Mouse (Mus musculus): ENCODE data around the gene Prss57. TPM values are rescaled to one million over a fixed set of nuclear protein-coding genes. Genes with fewer than 3 reads are reported as not detected.

Gene Prss57
- polyA plus RNA-seq, 1 experiment from 2014 or later = 0.57 TPM

DNA sequence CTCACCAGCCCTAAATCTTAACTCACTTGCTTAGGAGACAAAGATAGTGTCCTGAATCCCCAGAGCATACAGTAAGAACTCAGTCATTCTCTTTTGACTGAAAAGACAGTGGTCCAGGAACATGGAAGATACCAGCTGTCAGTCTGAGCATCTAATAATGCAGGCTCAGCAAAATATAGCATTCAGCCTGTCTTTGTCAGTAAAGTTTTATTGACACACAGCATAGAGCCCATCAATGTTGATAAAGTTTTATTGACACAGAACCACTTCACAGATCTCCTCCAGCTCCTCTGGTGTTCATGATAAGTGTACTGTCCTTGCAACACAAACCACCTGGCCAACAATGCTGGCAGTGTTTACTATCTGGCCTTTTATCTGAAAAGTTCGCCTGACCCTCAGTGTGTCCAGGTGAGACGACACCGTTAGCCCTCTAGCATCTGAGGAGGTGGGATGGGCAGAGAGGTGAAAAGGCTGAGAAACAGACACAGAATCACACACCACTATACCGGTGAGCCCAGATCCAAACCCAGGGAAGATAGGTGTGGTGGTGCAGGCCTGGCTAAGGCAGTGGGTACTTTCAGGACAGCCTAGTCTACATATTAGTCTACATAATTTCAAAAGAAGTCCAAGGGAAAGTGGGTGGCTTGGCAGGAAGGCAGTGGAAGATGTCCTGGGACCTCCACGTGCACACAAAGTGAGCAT is 1.7 kb upstream of the Prss57 start:
- no peak for ATAC-seq (ENCODE audit: low read depth)
- no peak overlapping the region for H3K9ac ChIP-seq (ENCODE audit: low read length)

DNA sequence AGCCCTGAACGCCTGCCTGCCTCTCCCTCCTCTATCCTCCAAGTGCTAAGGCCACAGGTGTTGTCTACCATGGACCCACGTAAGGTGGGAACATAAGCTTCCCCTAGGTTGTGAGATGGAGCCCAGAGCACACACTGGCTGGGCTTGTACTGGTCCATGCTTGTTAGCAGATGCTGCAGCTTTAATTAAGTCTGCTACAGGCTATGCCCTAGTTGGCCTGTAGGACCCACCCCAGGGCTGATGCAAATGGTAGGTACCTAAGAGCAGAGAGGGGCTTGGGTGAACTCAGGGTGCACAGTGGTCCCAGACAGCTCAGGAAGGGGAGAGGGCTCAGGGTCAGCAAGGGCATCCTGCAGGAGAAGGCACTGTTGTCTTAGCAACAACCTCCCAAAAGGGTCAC is 1.2 kb downstream of the Prss57 start:
- Histone ChIP-seq H3K9me3 (ENCODE audit: control insufficient read depth, low read length) (no peaks in the 10 kb centered on the region), H3K4me2 (ENCODE audit: low read depth, low read length) (no peak overlapping the region), H3K36me3 (ENCODE audit: control insufficient read depth, insufficient read depth, low read length) (no peaks in the 10 kb centered on the region), H3K27ac (ENCODE audit: low read length) (no peak overlapping the region), H3K9ac (ENCODE audit: low read length) (no peak overlapping the region), H3K4me1 (replicated peaks; ENCODE audit: control insufficient read depth, insufficient read depth, low read length) (peaks cover 7% of the 10 kb centered on the region), H3K4me3 (ENCODE audit: low read length) (no peak overlapping the region), H3K27me3 (ENCODE audit: control insufficient read depth, insufficient read depth, low read depth, low read length) (no peaks in the 10 kb centered on the region)
- WGBS = 43% methylated on average over 2 of the region's 2 CpGs
- ATAC-seq (ENCODE audit: low read depth) = no peak

More for the DNA sequence above, 1.7 kb upstream of the Prss57 start:
- no peak overlapping the region for H3K4me2 ChIP-seq (ENCODE audit: low read depth, low read length)
- no peak overlapping the region for H3K4me3 ChIP-seq (ENCODE audit: low read length)
- peaks cover 12% of the 10 kb centered on the region for H3K4me1 ChIP-seq (replicated peaks; ENCODE audit: control insufficient read depth, insufficient read depth, low read length)
- no peak overlapping the region for H3K27ac ChIP-seq (ENCODE audit: low read length)
- H3K36me3 ChIP-seq (ENCODE audit: control insufficient read depth, insufficient read depth, low read length) = no peaks in the 10 kb centered on the region
- H3K27me3 ChIP-seq (ENCODE audit: control insufficient read depth, insufficient read depth, low read depth, low read length) = no peaks in the 10 kb centered on the region
- 62% methylated on average over 5 of the region's 5 CpGs for WGBS
- no peaks in the 10 kb centered on the region for H3K9me3 ChIP-seq (ENCODE audit: control insufficient read depth, low read length)

DNA sequence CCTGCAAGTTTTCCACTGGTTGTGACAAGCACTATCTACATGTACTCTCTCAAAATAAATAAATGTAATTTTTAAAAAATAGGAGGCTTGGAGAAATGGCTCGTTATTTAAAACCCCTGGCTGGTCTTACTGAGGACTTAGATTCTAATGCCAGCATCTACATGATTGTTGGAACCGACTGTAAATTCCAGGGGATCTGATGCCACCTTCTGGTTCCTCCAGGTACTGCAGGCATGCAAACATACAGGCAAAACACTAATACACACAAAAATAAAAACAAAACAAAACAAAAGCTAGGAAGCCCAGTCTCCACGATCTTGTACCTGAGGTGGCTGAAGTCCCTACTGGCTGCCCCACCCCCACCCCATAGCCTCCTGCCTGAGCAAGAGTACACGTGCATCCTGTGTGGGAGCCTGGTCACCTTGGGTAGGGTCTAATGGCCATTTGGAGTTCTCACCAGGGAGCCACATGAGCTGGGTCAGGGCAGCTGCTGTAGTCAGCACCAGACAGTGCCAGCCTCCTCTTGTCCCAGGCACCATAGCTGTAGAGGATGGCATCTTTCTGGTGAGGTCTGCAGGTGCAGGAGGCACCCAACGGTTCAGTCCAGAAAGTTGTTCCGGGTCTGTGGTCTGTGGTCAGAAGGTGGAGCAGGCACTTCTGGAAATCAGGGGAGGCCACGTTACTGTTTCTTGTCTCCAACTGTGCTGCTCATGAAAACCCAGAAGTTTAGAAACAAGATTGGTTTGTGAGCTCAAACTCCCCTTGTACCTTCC is 2.2 kb downstream of the Prss57 start:
- Histone ChIP-seq H3K36me3 (ENCODE audit: control insufficient read depth, insufficient read depth, low read length) (no peaks in the 10 kb centered on the region), H3K9me3 (ENCODE audit: control insufficient read depth, low read length) (no peaks in the 10 kb centered on the region), H3K4me3 (ENCODE audit: low read length) (no peak overlapping the region), H3K27ac (ENCODE audit: low read length) (no peak overlapping the region), H3K4me2 (ENCODE audit: low read depth, low read length) (no peak overlapping the region), H3K9ac (ENCODE audit: low read length) (no peak overlapping the region), H3K27me3 (ENCODE audit: control insufficient read depth, insufficient read depth, low read depth, low read length) (no peaks in the 10 kb centered on the region), H3K4me1 (replicated peaks; ENCODE audit: control insufficient read depth, insufficient read depth, low read length) (no peaks in the 10 kb centered on the region; the same call in 1 of the 2 replicates)
- no peak for ATAC-seq (ENCODE audit: low read depth)
- 33% methylated on average over 7 of the region's 7 CpGs for WGBS

DNA sequence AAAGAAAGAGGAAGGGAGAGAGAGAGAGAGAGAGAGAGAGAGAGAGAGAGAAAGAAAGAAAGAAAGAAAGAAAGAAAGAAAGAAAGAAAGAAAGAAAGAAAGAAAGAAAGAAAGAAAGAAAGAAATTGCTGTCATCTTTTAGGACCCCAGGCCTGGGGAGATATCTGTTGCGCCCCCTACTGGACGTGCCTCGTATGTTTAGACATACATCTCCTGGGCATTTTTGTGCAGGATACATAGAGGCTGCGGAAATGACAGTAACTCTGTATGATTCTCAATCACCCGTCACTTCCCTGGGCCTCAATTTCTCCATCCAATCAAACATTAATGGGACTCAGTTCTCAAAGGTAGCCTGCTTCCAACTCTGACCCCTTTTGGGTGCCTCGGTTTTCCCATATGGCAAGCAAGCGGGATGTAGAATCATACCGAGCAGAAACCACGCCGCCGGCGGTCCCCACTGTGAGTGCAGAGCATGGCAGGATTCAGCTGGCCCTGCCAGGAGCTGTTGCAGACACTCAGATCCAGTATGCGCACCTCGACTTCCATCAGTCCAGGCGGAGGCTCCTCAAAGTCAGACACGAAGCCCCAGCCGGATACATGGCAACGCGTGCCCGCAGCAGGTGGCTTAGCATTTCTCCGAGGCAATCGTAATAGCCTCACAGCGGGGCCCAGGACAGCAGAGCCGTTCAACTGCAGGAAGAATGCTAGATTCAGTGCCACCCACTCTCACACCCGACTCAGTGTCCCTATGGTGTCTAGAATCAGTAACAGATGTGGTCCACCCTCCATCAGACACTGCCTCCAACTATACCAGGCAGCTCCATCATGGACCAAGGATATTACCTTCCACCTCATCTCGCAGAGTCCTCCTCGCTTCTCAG is 6.6 kb downstream of the Prss57 start:
- H3K4me3 ChIP-seq (ENCODE audit: low read length) = no peak overlapping the region
- 38% methylated on average over 27 of the region's 27 CpGs for WGBS
- H3K9ac ChIP-seq (ENCODE audit: low read length) = no peak overlapping the region

DNA sequence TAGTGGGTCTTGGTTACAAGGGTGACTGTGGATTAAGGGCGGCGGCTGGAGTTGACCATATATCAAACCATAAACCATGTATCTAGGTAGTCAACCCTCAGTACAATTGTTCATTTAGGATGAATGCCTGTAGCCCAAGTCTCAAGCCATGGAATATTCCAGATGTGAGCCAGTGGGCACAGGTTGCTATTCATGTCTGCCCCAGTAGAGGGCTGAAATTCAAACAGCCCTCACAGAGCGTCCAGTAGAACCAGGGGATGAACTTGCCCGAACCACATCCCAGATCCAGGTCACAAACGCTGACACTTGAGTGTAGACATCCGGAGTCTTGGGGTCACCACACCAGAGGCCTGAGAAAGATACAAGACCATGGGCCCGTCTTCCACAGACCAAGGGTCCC is 7.7 kb downstream of the Prss57 start:
- no peaks in the 10 kb centered on the region; the same call in 1 of the 2 replicates for H3K27me3 ChIP-seq (ENCODE audit: control insufficient read depth, insufficient read depth, low read depth, low read length)
- no peaks in the 10 kb centered on the region for H3K9me3 ChIP-seq (ENCODE audit: control insufficient read depth, low read length)
- H3K27ac ChIP-seq (ENCODE audit: low read length) = no peak overlapping the region
- 60% methylated on average over 7 of the region's 7 CpGs for WGBS
- H3K9ac ChIP-seq (ENCODE audit: low read length) = no peak overlapping the region
- no peaks in the 10 kb centered on the region for H3K36me3 ChIP-seq (ENCODE audit: control insufficient read depth, insufficient read depth, low read length)
- H3K4me1 ChIP-seq (replicated peaks; ENCODE audit: control insufficient read depth, insufficient read depth, low read length) = peaks cover 25% of the 10 kb centered on the region
- H3K4me2 ChIP-seq (ENCODE audit: low read depth, low read length) = no peak overlapping the region
- no peak overlapping the region for H3K4me3 ChIP-seq (ENCODE audit: low read length)
- no peak for ATAC-seq (ENCODE audit: low read depth)

More for the DNA sequence above, 6.6 kb downstream of the Prss57 start:
- H3K4me2 ChIP-seq (ENCODE audit: low read depth, low read length) = no peak overlapping the region
- no peak for ATAC-seq (ENCODE audit: low read depth)
- H3K9me3 ChIP-seq (ENCODE audit: control insufficient read depth, low read length) = no peaks in the 10 kb centered on the region
- H3K4me1 ChIP-seq (replicated peaks; ENCODE audit: control insufficient read depth, insufficient read depth, low read length) = peaks cover 14% of the 10 kb centered on the region
- no peaks in the 10 kb centered on the region; the same call in 1 of the 2 replicates for H3K27me3 ChIP-seq (ENCODE audit: control insufficient read depth, insufficient read depth, low read depth, low read length)
- H3K27ac ChIP-seq (ENCODE audit: low read length) = no peak overlapping the region
- H3K36me3 ChIP-seq (ENCODE audit: control insufficient read depth, insufficient read depth, low read length) = no peaks in the 10 kb centered on the region

DNA sequence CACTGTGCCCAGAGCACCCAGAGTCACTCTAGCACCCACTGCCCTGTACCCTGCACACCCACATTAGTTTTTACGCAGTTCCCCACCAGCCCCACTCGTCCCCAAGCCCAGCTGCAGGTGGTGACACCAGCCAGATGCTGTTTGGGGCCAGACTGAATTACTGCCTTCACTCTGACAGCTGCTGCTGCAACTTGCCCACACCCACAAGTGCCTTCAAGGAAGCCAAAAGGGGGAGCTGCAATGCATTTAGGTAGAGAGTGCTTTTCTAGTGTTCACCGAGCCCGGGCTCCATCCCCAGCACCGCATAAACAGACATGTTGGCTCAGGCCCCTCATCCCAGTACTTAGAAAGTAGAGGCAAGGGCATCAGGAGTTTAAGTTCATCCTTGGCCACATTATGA is 8.8 kb downstream of the Prss57 start:
- Histone ChIP-seq H3K9me3 (ENCODE audit: control insufficient read depth, low read length) (no peaks in the 10 kb centered on the region), H3K4me1 (replicated peaks; ENCODE audit: control insufficient read depth, insufficient read depth, low read length) (peaks cover 33% of the 10 kb centered on the region), H3K36me3 (ENCODE audit: control insufficient read depth, insufficient read depth, low read length) (no peaks in the 10 kb centered on the region), H3K9ac (ENCODE audit: low read length) (no peak overlapping the region), H3K4me2 (ENCODE audit: low read depth, low read length) (no peak overlapping the region), H3K27me3 (ENCODE audit: control insufficient read depth, insufficient read depth, low read depth, low read length) (no peaks in the 10 kb centered on the region; the same call in 1 of the 2 replicates), H3K27ac (ENCODE audit: low read length) (no peak overlapping the region), H3K4me3 (ENCODE audit: low read length) (no peak overlapping the region)
- WGBS = 65% methylated on average over 5 of the region's 5 CpGs
- ATAC-seq (ENCODE audit: low read depth) = no peak

DNA sequence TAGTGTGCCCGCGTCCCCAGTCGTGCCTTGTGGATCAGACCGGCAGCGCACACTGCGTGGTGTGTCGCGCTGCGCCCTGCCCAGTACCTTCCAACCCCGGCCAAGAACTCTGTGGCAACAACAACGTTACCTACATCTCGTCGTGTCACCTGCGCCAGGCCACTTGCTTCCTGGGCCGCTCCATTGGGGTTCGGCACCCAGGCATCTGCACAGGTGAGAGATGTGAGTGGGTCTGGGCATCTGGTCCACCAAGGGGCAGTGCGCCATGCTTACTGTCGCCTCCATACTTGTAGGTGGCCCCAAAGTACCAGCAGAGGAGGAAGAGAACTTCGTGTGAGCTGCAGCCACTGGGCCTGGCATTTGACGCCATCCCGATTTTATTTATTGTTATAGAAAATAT is 9.6 kb downstream of the Prss57 start:
- 29% methylated on average over 21 of the region's 21 CpGs for WGBS
- no peak overlapping the region; the same call in 1 of the 2 replicates for H3K9ac ChIP-seq (ENCODE audit: low read length)
- H3K27me3 ChIP-seq (ENCODE audit: control insufficient read depth, insufficient read depth, low read depth, low read length) = no peaks in the 10 kb centered on the region; the same call in 1 of the 2 replicates

DNA sequence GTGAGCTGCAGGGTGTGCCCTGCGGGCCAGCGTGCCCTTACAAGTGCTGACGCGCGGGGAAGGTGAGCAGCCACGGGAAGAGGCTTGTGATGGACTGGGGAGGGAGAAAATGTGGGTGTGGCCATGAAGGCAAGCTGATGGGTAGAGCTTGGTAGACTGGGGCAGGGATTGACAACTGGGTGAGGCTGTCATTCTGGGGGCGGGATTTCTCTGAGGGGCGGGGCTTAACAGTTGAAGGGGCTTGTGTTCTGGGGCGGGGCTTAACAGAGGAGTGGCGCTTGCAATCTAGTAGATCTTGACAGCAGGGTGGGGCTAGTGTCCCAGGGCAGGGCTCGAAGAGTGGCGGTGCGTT is 10.1 kb downstream of the Prss57 start:
- H3K27ac ChIP-seq (ENCODE audit: low read length) = peak overlapping the region; percentile 69
- H3K4me1 ChIP-seq (replicated peaks; ENCODE audit: control insufficient read depth, insufficient read depth, low read length) = peaks cover 33% of the 10 kb centered on the region
- no peaks in the 10 kb centered on the region for H3K36me3 ChIP-seq (ENCODE audit: control insufficient read depth, insufficient read depth, low read length)
- ATAC-seq (ENCODE audit: low read depth) = no peak
- no peaks in the 10 kb centered on the region for H3K9me3 ChIP-seq (ENCODE audit: control insufficient read depth, low read length)
- peak overlapping the region; percentile 56 for H3K4me3 ChIP-seq (ENCODE audit: low read length)
- H3K9ac ChIP-seq (ENCODE audit: low read length) = peak overlapping the region; percentile 42
- H3K4me2 ChIP-seq (ENCODE audit: low read depth, low read length) = peak overlapping the region; percentile 92
- no peaks in the 10 kb centered on the region; the same call in 1 of the 2 replicates for H3K27me3 ChIP-seq (ENCODE audit: control insufficient read depth, insufficient read depth, low read depth, low read length)
- 2% methylated on average over 11 of the region's 13 CpGs for WGBS

More for the DNA sequence above, 9.6 kb downstream of the Prss57 start:
- Histone ChIP-seq H3K4me2 (ENCODE audit: low read depth, low read length) (peak overlapping the region; percentile 92), H3K4me3 (ENCODE audit: low read length) (peak overlapping the region; percentile 56), H3K9me3 (ENCODE audit: control insufficient read depth, low read length) (no peaks in the 10 kb centered on the region), H3K27ac (ENCODE audit: low read length) (peak overlapping the region; percentile 69; the same call in 1 of the 2 replicates), H3K36me3 (ENCODE audit: control insufficient read depth, insufficient read depth, low read length) (no peaks in the 10 kb centered on the region), H3K4me1 (replicated peaks; ENCODE audit: control insufficient read depth, insufficient read depth, low read length) (peaks cover 33% of the 10 kb centered on the region)
- no peak for ATAC-seq (ENCODE audit: low read depth)
